Mouse (Mus musculus) frontal cortex, postnatal 36 days (tissue): Measurements from ENCODE around the gene Grip1.
"Not testable (repeated sequence)": the region's sequence is repeated elsewhere in the genome, so short reads cannot be mapped to it uniquely, and the experiment has no call there.

Experiments used
- DNase-seq, 2 experiments: peaks; one replicate each; pipeline ENCODE4 v3.0.0; 2022; ENCODE audit warnings: low spot score in 2 of 2

Grip1 gene

DNA sequence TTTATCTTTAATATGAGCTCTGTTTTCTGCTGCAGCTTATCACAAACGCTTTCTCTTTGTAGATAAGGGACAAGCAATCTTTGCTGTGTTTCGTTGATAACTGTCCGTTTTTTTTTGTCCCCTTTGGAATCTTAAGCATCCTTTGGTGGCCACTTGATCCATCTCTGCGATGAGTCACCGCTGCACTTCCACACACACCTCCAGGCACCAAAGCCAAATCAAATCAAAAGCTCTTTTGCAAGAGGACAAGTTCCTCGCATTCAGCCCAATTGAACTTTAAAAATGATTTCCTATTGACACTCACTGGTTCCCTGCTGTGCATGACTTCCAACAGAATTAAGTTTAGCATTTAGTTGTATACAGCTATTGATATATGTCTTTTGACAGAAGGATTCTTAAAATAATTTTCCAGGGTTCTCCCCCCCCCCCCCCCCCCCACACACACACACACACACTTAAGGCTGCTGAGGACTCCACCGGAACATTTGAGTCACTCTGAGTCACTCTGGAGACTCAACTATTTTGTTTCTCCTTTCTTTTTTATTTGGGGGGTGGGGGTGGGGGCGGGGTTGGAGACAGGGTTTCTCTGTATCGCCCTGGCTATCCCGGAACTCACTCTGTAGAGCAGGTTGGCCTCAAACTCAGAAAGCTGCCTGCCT lies 607.1 kb downstream of the Grip1 start:
- no peak for DNase-seq

DNA sequence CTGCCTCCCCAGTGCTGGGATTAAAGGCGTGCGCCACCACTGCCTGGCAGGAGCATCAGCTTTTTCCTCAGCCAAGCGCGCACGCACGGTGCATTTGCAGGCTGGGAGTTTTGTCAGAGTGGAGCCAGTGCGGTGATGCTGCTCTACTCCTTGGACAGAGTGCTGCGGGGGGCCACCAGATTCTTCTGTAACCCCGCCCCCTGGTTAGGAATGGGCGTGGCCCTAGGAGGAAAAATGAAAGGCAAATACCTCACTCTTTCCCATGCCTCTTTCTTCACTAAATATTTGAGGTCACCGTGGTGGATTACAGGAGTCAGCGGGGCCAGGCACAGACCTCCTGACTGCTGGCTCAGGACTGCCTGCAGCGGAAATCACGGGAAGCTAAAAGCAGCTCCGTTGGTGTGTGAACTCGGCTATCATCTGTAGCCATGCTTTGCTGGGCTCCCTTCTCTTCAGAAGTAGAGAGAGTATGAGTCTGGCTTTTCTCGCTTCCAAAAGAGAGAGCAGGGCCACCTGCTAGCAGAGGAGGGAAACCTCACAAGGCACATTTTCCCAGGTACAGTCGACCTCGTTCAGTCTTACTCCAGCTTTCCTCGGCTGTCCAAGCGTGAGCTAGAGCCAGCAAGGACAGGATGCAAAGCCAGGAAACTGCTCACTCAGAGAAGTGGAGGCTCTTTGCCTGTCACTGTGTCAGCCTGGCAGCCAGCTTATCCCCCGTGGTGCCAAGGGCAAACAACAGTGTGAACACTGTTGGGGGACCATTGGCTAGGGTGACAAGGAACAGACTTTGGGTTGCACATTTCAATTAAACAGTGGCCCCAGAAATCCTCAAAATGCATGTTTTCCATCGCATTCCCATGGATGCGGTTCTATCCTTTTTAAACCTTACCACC lies 607.9 kb downstream of the Grip1 start:
- DNase-seq: no peak

DNA sequence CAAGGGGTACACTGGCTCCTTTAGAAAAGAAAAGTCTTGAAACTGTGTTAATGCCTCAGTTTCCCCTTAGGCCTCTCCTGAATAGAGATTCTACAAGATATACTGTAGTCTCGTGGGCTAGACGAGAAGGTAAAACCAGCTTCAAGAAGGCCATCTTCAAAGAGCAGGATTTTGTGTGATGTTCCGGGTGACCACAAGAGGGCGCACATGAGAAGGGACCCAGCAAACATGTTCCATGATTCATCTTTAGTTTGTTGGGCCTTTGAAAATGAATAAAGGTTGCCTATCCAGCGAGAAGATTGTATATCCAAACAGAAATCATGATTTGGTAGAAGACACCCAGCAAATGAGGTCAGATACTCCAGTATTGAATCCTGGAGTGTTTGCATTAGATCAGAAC lies 610.8 kb downstream of the Grip1 start:
- peak; percentile 25 to 51 for DNase-seq

DNA sequence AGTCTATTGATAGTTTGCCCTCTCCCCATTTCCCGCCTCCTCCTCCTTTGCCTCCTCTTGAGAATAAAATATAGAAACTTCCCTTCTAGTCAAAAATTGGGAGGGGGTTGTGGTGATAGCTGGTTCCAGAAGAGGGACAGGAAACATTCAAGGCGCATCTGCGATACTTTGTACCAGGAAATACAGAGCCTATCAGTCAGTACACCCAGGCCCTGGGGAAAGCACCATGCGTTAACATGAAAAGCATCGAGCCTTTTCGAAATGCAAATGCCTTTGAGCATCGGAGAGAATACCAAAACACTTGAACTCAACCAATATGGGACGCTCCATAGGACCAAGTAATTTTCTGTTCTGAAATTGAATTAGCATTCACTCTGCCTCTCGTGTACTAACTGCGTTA lies 612.7 kb downstream of the Grip1 start:
- DNase-seq: no peak

DNA sequence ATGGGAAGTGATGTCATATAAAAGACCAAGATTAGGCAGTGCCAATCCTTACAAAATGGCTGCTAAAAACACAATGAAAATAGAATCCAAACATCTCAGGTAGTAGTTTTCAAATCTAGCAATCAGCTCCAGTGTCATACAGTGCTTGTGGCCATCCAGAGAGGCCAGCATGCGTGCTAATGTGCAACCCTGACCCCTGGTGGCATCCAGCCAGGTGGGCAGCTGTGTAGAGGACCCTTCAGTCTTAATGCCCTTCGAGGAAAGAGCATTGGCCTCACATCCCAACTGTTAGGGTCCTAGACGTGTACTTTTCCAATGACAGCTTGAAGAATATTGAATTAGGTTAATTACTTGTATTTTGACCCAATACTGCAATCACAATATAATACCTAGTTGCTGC lies 624.2 kb downstream of the Grip1 start:
- DNase-seq: no peak

DNA sequence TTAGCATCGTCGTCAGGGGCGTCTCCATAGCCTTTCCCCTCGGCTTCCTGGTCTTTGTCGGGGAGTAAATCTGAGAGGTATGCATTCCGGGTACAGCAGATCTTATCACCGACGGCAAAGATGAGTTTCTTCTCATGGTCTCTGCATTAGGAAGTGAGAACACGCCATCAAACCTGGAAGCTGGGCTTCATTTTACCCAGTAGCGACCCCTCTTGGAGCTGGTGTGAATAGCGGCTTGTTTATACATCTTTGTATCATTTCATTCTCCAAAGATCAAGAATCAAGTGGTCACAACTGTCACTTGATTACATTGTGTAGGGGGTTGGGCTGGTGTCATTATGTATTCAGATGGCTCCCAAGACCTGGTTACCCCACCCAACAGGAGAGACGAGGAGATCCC lies 638.9 kb downstream of the Grip1 start:
- no peak for DNase-seq

DNA sequence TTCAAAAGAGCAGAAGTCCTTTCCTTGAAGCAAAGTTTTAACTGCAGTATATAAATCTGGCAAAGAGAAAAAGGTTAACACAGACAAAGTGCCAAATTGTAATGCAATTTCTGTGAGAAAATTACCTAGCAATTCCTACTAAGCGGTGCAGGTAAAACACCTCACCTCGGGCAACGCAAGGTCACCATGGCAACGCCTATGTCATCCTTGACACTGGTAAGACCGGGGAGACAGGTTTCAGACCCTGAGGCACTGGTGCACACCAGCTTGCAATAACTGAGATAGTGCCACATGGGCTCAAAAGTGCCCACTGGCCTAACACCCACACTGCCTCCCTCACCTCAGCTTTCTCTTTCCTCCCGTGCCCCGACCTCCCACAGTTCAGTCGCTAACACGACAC lies 641.5 kb downstream of the Grip1 start:
- DNase-seq: no peak

DNA sequence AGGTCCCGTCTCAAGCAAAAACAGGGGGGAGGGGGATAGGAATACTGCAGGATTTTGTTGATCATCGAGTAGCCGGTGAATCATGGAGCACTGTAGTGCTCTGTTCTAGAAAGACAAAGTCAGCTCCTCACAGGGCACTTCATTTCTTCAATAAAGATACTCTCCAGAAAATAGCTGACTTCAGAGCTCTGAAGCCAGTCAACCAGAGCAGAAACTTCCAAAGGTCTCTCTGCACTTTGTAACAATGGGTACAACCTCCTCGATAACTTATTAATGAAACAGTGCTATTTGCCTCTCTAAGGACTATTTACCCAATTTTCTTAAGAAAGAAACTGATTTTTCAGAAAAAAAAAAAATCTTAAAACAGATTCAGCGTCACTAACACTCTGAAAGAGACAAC lies 642.1 kb downstream of the Grip1 start:
- no peak for DNase-seq

DNA sequence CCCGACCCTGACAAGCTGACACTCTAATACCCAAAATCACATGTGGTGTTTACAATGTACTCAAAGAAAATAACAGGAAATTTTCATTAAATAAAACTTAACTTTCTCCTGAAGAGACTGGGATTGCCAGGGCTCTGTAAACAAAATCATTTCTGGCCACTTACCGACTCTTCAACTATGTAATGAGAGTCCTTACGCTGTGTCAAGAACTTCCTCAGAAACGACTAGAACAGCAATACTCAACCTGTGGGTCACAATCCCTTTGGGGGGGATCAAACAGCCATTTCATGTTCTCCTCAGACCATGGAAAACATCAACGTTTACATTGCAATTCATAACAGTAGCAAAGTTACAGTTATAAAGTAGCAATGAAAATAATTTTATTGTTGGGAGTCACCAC lies 643.9 kb downstream of the Grip1 start:
- no peak for DNase-seq

DNA sequence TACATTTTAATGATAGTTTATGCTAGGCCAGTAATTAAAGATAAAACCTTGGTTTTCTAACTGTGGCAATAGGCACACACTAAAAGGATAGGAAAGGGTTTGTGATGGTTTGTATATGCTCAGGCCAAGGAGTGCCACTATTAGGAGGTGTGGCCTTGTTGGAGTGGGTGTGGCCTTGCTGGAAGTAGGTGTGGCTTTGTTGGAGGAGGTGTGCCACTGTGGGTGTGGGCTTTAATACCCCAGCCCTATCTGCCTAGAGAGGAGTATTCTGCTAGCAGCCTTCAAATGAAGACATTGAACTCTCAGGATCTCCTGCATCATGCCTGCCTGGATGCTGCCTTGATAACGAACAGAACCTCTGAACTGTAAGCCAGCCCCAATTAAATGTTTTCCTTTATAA lies 647.2 kb downstream of the Grip1 start:
- DNase-seq: no peak

DNA sequence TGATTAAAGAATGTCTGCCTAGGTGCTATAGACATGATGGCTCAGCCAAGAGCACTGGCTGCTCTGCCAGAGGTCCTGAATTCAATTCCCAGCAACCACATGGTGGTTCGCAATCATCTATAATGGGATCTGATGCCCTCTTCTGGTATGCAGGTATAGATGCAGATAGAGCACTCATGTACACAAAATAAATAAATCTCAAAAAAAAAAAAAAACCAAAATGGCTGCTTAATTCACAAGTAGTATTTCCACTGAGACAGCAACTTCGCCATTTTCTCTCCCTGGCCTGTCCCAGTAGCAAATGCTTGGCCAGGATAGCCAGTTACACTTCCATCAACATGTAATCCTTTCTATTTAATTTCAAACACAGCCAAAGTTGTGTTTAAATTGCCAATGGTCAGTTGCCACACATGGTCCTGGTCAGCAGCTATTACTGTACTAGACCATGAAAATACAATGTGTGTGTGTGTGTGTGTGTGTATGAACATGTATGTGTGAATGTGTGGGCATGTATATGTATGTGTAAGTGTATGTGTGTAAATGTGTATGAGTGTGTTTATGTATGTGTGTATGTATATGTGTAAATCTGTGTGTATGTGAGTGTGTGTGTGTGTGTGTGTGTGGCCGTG lies 658.2 kb downstream of the Grip1 start:
- no peak for DNase-seq

DNA sequence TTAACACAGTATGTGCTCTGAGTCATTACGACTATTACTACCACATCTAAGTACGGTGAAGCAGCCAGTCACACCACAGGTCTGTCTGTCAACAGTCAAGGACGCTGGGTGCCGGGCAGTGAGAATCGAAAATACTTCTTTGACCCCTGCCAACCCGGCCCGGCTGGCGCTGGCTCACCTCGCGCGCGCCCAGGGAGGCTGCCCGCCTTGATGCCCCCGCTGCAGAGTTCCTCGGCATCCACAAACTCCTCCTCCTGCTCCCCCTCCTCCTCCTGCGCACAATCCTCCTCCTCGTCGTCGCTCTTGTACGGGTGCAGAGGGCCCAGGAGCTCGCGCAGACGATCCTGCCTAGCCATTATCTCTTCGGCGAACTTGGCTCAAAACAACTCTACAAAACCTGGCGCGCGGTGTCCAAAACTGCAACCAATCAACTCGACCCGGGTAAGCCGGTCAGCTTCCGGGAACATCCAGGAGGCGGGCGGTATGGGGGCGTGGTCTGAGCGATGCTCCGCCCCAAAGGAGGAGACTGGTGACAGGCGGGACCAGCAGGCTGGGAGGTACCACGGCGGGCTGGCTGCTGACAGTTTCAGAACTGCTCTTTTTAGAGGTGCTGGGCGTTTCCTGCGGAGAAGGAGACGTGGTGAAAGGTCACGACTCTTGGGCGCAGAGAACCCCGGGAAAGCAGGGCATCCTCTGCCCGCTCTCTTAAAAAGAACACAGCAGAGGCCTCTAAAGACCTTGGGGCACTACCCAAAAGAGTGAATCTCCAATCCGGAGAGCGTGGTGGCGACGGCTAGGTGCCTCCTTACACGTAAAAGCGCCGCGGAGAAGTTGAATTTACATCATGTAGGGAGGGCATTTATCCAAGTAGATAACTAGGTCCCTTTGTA lies 659.1 kb downstream of the Grip1 start, which contains the start of gene Helb:
Gene Helb, minus strand, starts transcription at position 481 of the 890 bp plus-strand sequence.
- DNase-seq: peak; percentile 93 to 95

DNA sequence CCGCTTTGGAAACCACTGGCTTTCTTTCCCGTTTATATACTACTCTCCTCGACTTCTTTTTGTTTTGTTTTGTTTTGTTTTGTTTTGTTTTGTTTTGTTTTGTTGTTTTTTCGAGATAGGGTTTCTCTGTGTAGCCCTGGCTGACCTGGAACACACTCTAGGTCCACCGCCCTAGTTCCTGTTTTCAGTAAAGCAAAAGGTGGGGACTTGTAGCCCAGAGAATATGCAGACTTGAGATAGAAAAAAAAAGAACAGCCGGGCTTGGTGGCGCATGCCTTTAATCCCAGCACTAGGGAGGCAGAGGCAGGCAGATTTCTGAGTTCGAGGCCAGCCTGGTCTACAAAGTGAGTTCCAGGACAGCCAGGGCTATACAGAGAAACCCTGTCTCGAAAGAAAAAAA lies 659.9 kb downstream of the Grip1 start:
- not testable (repeated sequence) for DNase-seq

DNA sequence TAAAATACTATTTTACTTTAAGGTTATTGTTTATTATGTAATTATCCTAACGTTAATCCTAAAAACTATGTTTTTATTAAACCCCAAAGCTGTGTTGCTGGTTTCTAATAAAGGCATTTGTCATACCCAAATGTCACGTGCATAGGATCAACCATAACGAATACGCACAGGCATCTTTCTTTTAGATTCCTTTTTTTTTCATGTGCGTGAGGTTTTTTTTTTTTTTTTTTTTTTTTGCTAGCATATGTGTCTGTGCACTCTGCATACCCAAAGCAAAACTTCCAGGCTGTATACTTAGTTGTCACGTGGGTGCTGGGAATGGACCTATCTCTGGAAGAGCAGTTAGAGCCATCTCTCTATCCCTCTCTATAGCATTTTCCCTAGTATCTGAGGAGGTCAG lies 660.4 kb downstream of the Grip1 start:
- DNase-seq: no peak

DNA sequence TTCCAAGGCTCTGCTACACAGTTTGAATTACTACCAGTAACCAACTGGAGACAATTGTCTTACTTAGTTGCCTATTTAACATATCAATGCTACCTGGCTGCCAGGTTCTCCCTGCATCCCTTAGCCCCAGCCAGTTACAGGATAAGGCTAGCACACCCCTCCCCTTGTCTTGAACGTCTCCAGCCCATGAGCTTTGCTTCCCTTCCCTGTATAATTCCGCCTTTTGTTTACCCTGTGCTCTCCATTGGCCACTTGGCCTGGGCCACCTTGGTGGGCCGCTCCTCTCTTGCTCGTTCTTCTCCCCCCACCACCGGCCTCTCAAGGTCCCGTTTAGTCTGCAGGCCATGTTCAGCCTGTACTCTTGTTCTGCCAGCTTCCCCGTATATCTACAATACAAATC lies 660.9 kb downstream of the Grip1 start:
- DNase-seq: no peak

DNA sequence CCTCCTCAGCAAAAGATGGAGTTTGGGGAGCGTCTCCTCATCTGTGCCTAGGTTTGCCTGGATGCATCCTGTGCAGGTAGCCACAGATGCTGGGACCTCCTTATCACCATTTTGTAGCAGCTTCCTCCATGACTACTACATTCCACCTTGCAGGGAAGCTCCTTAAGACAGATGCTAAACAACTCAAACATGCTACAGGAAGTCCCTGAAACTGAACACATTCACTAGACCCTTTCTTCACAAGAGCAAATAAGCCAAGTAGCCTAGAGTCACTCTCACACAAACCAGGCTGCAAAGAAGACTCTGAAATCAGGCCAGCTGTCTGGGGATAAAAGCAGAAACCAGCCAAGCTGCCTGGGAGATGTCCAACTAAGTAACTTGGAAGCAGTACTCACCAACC lies 661.6 kb downstream of the Grip1 start:
- DNase-seq: no peak

DNA sequence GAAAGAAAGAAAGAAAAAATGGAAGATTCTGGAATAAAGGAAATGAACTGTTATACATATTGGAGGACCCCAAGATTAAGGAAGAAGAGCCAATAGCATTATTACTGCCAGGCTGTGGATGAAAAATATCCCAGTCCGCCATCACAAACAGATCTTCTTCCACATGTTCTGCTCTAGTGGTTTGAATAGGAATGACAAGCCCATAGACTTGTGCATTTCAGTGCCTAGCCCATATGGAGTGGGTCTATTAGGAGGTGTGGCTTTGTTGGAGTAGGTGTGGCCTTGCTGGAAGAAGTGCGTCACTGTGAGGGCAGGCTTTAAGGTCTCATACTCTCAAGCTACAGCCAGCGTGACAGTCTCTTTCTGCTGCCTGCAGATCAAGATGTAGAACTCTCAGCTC lies 670.1 kb downstream of the Grip1 start:
- no peak for DNase-seq

DNA sequence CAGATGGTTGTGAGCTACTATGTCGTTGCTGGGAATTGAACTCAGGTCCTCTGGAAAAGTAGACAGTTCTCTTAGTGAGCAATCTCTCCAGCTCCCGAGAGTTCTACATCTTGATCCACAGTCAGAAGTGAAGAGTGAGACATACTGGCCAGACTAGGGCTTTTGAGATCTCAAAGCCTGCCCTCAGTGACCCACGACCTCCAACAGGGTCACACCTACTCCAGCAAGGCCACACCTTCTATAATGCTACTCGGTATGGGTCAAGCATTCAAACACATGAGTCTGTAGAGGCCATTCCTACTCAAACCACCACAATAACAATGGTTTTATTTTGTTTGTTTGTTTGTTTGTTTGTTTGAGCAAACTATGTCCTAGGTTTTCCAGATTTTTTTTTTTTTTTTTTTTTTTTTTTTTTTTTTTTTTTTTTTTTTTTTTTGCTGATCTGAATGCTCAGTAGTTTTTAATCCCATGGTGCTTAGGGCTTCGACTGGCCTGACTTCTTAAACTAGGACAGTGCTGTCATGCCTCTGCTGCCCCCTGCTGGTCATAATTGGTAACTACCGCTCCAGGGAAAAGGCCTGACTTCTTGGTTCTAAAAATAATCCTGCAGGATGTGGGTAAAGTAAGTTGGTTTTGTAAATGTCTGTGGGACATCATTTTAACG lies 671.3 kb downstream of the Grip1 start:
- peak; percentile 85 to 88 for DNase-seq

DNA sequence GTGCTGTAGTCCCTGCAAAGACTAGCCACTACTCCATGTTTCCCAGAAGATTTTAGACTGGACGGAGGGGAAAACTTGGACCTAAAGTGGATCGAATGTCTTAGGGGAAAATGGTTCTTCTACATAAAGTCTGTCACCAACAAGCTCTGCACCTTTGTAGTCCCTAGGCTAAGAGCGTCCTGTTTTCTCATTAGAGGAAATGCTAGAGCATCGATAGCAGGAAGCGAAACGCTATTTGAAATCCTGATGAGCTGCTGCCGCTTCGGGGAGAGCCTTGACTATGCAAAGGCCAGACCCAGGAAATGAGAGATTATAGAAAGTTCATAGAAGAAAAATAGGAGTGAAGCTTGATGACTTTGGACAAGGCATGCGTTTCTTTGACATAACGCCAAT lies 671.8 kb downstream of the Grip1 start:
- no peak for DNase-seq

DNA sequence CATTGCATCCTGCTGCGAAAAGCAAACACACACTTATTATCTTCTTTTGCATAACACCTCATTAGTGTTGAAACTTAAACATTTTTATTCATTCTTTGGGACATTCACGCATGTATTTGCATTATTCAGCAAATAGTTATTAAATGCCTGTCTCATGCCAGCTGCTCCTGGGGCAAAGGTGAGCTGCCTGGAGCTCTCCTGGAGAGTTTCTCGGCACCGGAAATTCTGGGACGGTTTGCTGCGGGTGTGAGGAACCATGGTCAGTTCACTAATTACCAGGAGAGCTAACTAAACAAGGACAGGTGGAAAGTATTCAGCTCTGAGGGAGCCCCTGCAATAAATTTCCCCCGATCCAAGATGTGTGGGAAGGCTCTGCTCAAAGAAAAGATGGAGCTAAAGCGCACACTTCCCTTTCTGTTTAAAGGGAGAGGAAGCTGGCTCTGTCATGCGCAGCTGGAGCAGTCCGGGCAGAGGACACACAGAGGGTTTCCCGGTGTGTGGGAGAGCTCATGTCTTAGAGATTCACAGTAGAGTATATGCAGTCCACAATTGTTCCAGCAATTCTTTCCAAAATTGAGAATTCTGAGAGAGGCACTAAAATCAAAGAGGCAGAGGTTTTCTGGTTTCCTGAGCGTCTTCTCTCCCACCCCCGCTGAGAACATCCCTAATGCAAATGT lies 675.1 kb downstream of the Grip1 start:
- peak in 1 of 2 experiments; percentile 3 for DNase-seq

DNA sequence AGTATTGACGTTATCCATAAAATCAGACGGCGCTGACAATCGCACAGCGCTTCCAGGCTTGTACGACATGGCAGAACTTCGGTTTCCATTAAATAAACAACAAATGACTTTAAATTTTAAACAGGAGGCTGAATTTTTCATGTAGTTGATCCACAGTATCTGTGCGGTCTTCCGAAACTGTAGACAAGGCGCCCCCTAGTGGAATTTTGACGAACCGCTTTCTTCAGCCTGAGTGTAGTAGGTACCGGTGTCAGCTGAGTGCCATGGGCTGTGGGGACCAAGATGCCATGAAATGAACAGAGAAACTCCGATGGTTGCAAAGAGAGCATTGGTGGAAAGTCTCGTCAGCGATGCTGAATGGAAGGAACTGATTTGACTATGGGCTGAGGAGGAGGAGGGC lies 677.0 kb downstream of the Grip1 start:
- peak; percentile 55 to 73 for DNase-seq
